Mouse (Mus musculus) gastrocnemius, postnatal 14 days (tissue): ENCODE results near the gene Tspan11. TPM values are rescaled to one million over a fixed set of nuclear protein-coding genes. Genes with fewer than 3 reads are reported as not detected.

Experiments used
- DNase-seq: peaks from one replicate; pipeline ENCODE4 v3.0.0; 2021; ENCODE audit warnings: mixed read lengths
- intact Hi-C: fragments of 180-260 bp; cut with DNase I; formaldehyde crosslinking; loops from one replicate; pipeline ENCODE4 v1.15.1; 2025; ENCODE audit warnings: low total_unique reads
- total RNA-seq, 2 experiments: library from RNA; stranded (reverse); gene quantifications; 2 replicates each; pipeline ENCODE4 v1.2.3; 2021

Gene Tspan11
- total RNA-seq, 2 experiments from 2014 or later = 4.4 to 10.0 TPM

- intact Hi-C loops = no loop called here
- DNase-seq = no peak
Observed at GRCm38 (mm10) chr6:127872581-127872980, 14.8 kb upstream of the Tspan11 start.

GRCm38 (mm10) chr6:127875883-127876282, 11.5 kb upstream of the Tspan11 start:
- DNase-seq = peak; percentile 49
- intact Hi-C loops = no loop called here

GRCm38 (mm10) chr6:127876436-127876835, 11.0 kb upstream of the Tspan11 start:
- intact Hi-C loops = no loop called here
- DNase-seq = no peak

GRCm38 (mm10) chr6:127877026-127877425, 10.4 kb upstream of the Tspan11 start:
- intact Hi-C loops = no loop called here
- DNase-seq = peak; percentile 59

- no peak for DNase-seq
- intact Hi-C loops = no loop called here
Observed at GRCm38 (mm10) chr6:127879472-127879871, 7.9 kb upstream of the Tspan11 start.

GRCm38 (mm10) chr6:127886916-127887315, 473 bp upstream of the Tspan11 start:
- intact Hi-C loops = no loop called here
- DNase-seq = no peak

- intact Hi-C loops = no loop called here
- DNase-seq = no peak
Observed at GRCm38 (mm10) chr6:127888581-127888980, 1.2 kb downstream of the Tspan11 start.

- DNase-seq = no peak
- intact Hi-C loops = no loop called here
Observed at GRCm38 (mm10) chr6:127893611-127894010, 6.2 kb downstream of the Tspan11 start.

- peak; percentile 33 for DNase-seq
- intact Hi-C loops = no loop called here
Observed at GRCm38 (mm10) chr6:127894999-127895398, 7.6 kb downstream of the Tspan11 start.

- intact Hi-C loops = no loop called here
- no peak for DNase-seq
Observed at GRCm38 (mm10) chr6:127896425-127896824, 9.0 kb downstream of the Tspan11 start.

GRCm38 (mm10) chr6:127897342-127897741, 10.0 kb downstream of the Tspan11 start:
- DNase-seq = no peak
- intact Hi-C loops = no loop called here

- intact Hi-C loops = no loop called here
- no peak for DNase-seq
Observed at GRCm38 (mm10) chr6:127900062-127900461, 12.7 kb downstream of the Tspan11 start.

GRCm38 (mm10) chr6:127901261-127901660, 13.9 kb downstream of the Tspan11 start:
- DNase-seq = no peak
- intact Hi-C loops = no loop called here

- peak; percentile 26 for DNase-seq
- intact Hi-C loops = no loop called here
Observed at GRCm38 (mm10) chr6:127901669-127902068, 14.3 kb downstream of the Tspan11 start.

GRCm38 (mm10) chr6:127902559-127902958, 15.2 kb downstream of the Tspan11 start:
- intact Hi-C loops = no loop called here
- DNase-seq = no peak

GRCm38 (mm10) chr6:127910638-127911037, 23.2 kb downstream of the Tspan11 start:
- DNase-seq = no peak
- intact Hi-C loops = no loop called here

- intact Hi-C loops = no loop called here
- no peak for DNase-seq
Observed at GRCm38 (mm10) chr6:127911687-127912086, 24.3 kb downstream of the Tspan11 start.

- intact Hi-C loops = no loop called here
Observed at GRCm38 (mm10) chr6:127912938-127913337, 25.5 kb downstream of the Tspan11 start.

GRCm38 (mm10) chr6:127916993-127917392, 29.6 kb downstream of the Tspan11 start:
- intact Hi-C loops = no loop called here
- no peak for DNase-seq

More at GRCm38 (mm10) chr6:127912938-127913337, 25.5 kb downstream of the Tspan11 start:
- DNase-seq = no peak

- no peak for DNase-seq
- intact Hi-C loops = no loop called here
Observed at GRCm38 (mm10) chr6:127917712-127918111, 30.3 kb downstream of the Tspan11 start.

GRCm38 (mm10) chr6:127919491-127919890, 32.1 kb downstream of the Tspan11 start:
- no peak for DNase-seq
- intact Hi-C loops = no loop called here

GRCm38 (mm10) chr6:127920652-127921051, 33.3 kb downstream of the Tspan11 start:
- peak; percentile 86 for DNase-seq
- intact Hi-C loops = no loop called here
